Mouse (Mus musculus) liver, embryonic 15.5 days (tissue): Measurements from ENCODE around the gene Wsb1. TPM values are rescaled to one million over a fixed set of nuclear protein-coding genes. Genes with fewer than 3 reads are reported as not detected.

Source experiments
- ATAC-seq: fragments of 200-750 bp; cut with Nextera tagmentation; 2 replicates; pipeline ENCODE4 v1.8.0; 2017; ENCODE audit warnings: moderate number of reproducible peaks, mild to moderate bottlenecking, moderate library complexity; ENCODE audit not compliant: insufficient read depth
- H3K27ac ChIP-seq: fragments of 300-500 bp; sonication (generic); replicated peaks from 2 replicates; pipeline ENCODE4 v1.5.1; 2015; ENCODE audit warnings: mild to moderate bottlenecking, inconsistent platforms
- H3K27me3 ChIP-seq: fragments of 300-500 bp; sonication (generic); 2 replicates; pipeline ENCODE4 v1.6.1; 2015; ENCODE audit warnings: mild to moderate bottlenecking, inconsistent platforms
- H3K36me3 ChIP-seq: fragments of 300-500 bp; sonication (generic); replicated peaks from 2 replicates; pipeline ENCODE4 v1.6.1; 2015; ENCODE audit warnings: moderate library complexity, mild to moderate bottlenecking, inconsistent platforms
- H3K4me1 ChIP-seq: fragments of 300-500 bp; sonication (generic); replicated peaks from 2 replicates; pipeline ENCODE4 v1.6.1; 2015; ENCODE audit warnings: inconsistent platforms
- H3K4me2 ChIP-seq: fragments of 300-500 bp; sonication (generic); 2 replicates; pipeline ENCODE4 v1.6.1; 2015; ENCODE audit warnings: moderate library complexity, mild to moderate bottlenecking, inconsistent platforms
- H3K4me3 ChIP-seq: fragments of 300-500 bp; sonication (generic); replicated peaks from 2 replicates; pipeline ENCODE4 v1.5.1; 2015; ENCODE audit warnings: mild to moderate bottlenecking, inconsistent platforms
- H3K9ac ChIP-seq: fragments of 300-500 bp; sonication (generic); 2 replicates; pipeline ENCODE4 v1.6.1; 2015; ENCODE audit warnings: moderate library complexity, mild to moderate bottlenecking, inconsistent platforms
- H3K9me3 ChIP-seq: fragments of 300-500 bp; sonication (generic); replicated peaks from 2 replicates; pipeline ENCODE4 v1.6.1; 2016; ENCODE audit warnings: inconsistent platforms
- WGBS: fragments of 180-500 bp; shearing (Covaris S2); methylation state at CpG from one replicate; pipeline ENCODE4 v1.1.7; 2015; ENCODE audit warnings: mixed read lengths; ENCODE audit not compliant: insufficient replicate concordance; 5-methylcytosine and 5-hydroxymethylcytosine counted together
- polyA plus RNA-seq: library from polyadenylated mRNA; unstranded; fragments of >200 nt; fragmentation: Nextera tagmentation; extraction: Ambion mirVana; gene quantifications from 2 replicates; pipeline ENCODE4 v1.2.1, GENCODE M21; 2015

Gene Wsb1
- polyA plus RNA-seq, 1 experiment from 2014 or later, result 32.2 TPM

DNA sequence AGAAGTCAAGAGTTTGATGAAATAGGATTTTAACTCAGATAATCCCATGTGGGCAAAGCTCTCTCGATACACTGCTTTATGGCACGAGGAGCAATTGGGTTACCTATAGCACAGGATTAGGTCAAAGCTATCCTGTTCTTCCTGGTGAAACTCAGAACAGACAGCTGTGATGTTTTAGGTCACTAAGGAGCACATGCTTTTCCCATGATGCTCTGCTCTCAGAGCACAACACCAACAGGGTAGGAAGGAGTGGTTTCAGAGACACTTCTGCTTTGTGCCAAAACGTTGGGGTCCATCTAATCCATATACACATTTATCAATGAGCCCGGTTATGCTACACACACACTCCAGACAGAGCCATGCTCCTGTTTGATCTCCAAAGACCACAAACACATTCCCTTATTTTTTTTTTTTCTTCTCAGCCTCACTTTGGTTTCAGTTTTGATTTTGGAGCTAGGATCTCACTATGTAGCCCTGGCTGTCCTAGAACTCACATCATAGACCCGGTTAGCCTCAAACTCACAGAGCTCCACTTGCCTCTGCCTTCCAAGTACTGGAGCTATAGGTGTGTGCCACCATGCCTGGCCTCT, 44.5 kb downstream of the Wsb1 start:
- 0 out of 2 replicates have a peak, but pooled peaks cover 2% of the 10 kb centered on the region for H3K4me1 ChIP-seq
- H3K27ac ChIP-seq, result no peak overlapping the region
- WGBS, result 56% methylated on average over 5 of the region's 5 CpGs
- H3K9me3 ChIP-seq, result no peaks in the 10 kb centered on the region
- no peaks in the 10 kb centered on the region for H3K36me3 ChIP-seq
- no peak overlapping the region for H3K4me3 ChIP-seq
- no peak overlapping the region for H3K9ac ChIP-seq
- H3K4me2 ChIP-seq, result no peak overlapping the region
- H3K27me3 ChIP-seq, result peaks cover 11% of the 10 kb centered on the region; the same call in 1 of the 2 replicates
- ATAC-seq, result no peak

DNA sequence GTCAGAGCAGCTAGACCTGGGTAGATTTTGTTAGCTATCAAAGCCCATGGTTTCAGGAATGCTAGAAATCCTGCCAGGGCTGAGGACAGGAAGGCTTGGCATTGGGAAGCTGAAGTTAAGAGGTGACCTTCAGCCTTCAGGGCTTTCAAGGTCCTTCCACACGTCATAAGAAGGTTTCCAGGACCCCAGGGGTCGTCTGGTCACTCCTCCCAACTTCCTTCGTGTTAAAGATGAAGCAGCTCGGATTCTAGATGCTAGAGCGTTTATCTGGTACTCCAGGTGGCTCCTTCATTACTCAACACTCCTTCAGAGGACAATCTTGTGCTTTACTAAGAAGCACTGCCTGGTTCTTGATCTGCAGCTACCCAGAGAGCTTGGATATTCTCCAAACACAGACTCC, 45.4 kb downstream of the Wsb1 start:
- no peaks in the 10 kb centered on the region for H3K36me3 ChIP-seq
- H3K27me3 ChIP-seq, result peaks cover 11% of the 10 kb centered on the region; the same call in 1 of the 2 replicates
- H3K9ac ChIP-seq, result no peak overlapping the region
- WGBS, result 40% methylated on average over 5 of the region's 5 CpGs
- no peaks in the 10 kb centered on the region for H3K9me3 ChIP-seq
- H3K4me3 ChIP-seq, result no peak overlapping the region
- no peak overlapping the region for H3K27ac ChIP-seq
- 0 out of 2 replicates have a peak, but pooled peaks cover 1% of the 10 kb centered on the region for H3K4me1 ChIP-seq
- no peak for ATAC-seq
- no peak overlapping the region for H3K4me2 ChIP-seq

DNA sequence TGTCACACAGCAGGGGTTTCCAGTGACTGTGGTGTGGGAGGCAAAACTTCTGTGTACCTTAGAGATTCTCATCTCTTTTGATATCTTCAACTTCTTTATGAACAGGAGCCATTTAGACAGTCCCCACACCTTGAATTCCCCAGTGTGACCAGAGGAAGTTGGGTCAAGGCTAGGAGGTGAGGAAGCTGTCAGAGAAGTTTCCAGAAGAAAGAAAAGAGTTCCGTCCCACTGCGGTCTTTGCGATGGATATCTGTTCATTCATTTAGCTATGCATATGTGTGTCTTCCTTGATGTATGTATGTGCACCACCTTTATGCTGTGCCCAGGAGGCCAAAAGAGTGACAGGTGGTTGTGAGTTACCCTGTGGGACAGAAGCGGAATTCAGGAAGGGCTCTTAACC, 46.0 kb downstream of the Wsb1 start:
- ATAC-seq, result no peak
- H3K36me3 ChIP-seq, result no peaks in the 10 kb centered on the region
- H3K27me3 ChIP-seq, result peaks cover 11% of the 10 kb centered on the region; the same call in 1 of the 2 replicates

DNA sequence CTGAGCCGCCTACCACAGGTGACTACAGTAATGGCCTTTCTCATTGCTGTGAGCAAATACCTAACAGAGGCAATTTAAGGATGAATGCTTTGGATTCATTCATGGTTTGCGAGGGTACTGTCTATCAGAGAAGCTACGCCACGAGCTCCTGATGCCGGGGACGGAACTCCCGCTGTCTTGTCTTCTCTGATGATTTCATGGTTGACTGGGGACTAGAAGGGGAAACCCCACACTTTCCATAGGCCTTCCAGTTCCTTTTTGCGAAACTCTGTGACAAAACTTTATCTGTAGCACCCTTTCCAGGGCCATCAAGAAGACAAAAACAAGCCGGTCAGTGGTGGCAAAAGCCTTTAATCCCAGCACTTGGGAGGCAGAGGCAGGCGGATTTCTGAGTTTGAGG, 46.8 kb downstream of the Wsb1 start:
- Histone ChIP-seq H3K4me1 (no peaks in the 10 kb centered on the region), H3K9me3 (no peaks in the 10 kb centered on the region), H3K9ac (no peak overlapping the region), H3K27me3 (peaks cover 11% of the 10 kb centered on the region; the same call in 1 of the 2 replicates), H3K36me3 (no peaks in the 10 kb centered on the region), H3K27ac (no peak overlapping the region), H3K4me2 (no peak overlapping the region), H3K4me3 (no peak overlapping the region)
- WGBS, result 65% methylated on average over 10 of the region's 10 CpGs
- no peak for ATAC-seq

More for the DNA sequence above, 46.0 kb downstream of the Wsb1 start:
- 84% methylated on average over 4 of the region's 4 CpGs for WGBS
- Histone ChIP-seq H3K4me3 (no peak overlapping the region), H3K4me1 (no peaks in the 10 kb centered on the region), H3K27ac (no peak overlapping the region), H3K4me2 (no peak overlapping the region), H3K9me3 (no peaks in the 10 kb centered on the region), H3K9ac (no peak overlapping the region)

DNA sequence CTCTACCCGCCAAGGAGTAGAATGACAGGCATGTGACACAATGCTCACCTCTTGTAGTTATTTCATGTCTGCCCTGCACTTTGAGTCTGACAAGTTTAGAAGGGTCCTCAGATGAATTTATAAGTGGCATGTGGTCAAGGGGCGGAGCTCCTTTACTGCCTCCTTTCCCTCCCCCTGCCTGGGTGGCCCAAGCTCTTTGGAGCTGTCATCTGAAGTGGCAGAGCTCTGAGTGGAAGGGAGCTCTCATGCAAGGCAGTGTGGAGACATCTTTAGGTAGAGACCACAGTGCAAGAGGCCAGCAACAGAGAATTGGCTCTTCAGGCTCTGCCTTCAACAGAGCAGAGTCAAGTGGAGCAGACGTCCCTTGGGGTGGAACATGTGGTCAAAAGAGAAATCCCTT, 50.0 kb downstream of the Wsb1 start:
- ATAC-seq, result no peak
- Histone ChIP-seq H3K27me3 (peaks cover 11% of the 10 kb centered on the region), H3K9ac (no peak overlapping the region), H3K4me2 (no peak overlapping the region), H3K36me3 (no peaks in the 10 kb centered on the region), H3K9me3 (no peaks in the 10 kb centered on the region), H3K4me3 (no peak overlapping the region), H3K4me1 (no peaks in the 10 kb centered on the region), H3K27ac (no peak overlapping the region)
- WGBS, result 49% methylated on average over 3 of the region's 3 CpGs

DNA sequence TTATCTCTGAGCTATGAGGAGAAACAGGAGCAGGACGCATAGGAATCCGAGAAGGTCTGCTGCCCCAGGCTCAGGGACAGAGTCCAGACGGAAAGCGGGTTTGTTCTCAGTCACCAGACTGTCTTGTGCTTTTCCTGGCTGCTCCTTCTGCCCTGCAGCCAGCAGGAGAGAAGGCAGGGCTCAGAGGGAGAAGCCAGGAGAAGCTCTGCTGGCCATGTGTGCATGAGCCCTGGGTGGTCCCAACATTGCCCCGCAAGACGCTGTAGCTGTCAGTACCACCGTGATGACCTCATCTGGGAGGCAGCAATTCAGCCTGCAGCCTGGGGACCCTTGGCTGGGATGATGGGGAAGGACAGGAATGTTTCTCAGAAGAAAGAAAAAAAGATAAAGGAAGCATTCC, 54.0 kb downstream of the Wsb1 start:
- H3K9ac ChIP-seq, result no peak overlapping the region
- no peak overlapping the region for H3K4me2 ChIP-seq

DNA sequence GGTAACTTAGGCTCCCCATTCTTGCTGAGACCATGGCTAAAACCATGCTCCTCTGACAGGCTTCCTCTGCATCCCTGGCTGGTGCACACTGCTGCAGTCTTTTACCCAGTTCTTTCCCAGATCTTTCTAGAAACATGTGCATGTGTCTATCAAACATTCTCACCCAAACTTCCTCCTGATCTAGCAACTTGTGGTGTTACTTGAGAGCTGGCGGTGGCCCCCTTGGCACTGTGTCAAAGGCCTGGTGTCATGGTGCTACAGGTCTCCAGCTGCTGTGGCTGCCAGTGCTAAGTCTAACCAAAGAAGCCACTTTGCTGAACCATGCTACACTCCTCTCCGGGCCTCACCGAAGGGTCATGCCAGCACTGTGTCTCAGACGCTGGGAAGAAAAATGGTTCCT, 55.9 kb downstream of the Wsb1 start:
- H3K4me2 ChIP-seq, result no peak overlapping the region
- H3K4me1 ChIP-seq, result no peaks in the 10 kb centered on the region
- no peaks in the 10 kb centered on the region for H3K9me3 ChIP-seq
- 69% methylated on average over 4 of the region's 4 CpGs for WGBS
- H3K27ac ChIP-seq, result no peak overlapping the region
- no peaks in the 10 kb centered on the region for H3K36me3 ChIP-seq
- H3K9ac ChIP-seq, result no peak overlapping the region
- H3K4me3 ChIP-seq, result no peak overlapping the region
- H3K27me3 ChIP-seq, result no peaks in the 10 kb centered on the region; the same call in 1 of the 2 replicates
- no peak for ATAC-seq

More for the DNA sequence above, 54.0 kb downstream of the Wsb1 start:
- H3K4me3 ChIP-seq, result no peak overlapping the region
- H3K36me3 ChIP-seq, result no peaks in the 10 kb centered on the region
- no peaks in the 10 kb centered on the region for H3K9me3 ChIP-seq
- WGBS, result 61% methylated on average over 7 of the region's 7 CpGs
- no peaks in the 10 kb centered on the region; the same call in 1 of the 2 replicates for H3K27me3 ChIP-seq
- H3K4me1 ChIP-seq, result no peaks in the 10 kb centered on the region
- ATAC-seq, result no peak
- no peak overlapping the region for H3K27ac ChIP-seq

DNA sequence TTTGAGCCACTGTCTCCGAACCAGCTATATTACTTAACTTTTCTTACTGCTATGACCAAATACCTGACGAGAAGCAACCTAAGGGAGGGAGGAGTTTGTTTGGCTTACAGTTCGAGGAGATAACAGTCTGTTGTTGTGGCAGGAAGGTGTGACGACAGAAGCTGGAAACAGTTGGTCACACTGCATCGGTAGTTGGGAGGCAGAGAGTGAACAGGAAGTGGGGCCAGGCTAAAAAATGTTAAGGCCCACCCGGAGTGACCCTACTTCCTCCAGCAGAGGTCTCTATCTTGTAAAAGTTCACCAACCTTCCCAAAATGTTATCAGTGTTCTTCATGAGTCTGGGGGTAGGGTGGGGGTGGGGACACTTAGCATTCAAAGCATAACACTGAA, 56.6 kb downstream of the Wsb1 start:
- WGBS, result 31% methylated on average over 6 of the region's 6 CpGs
- no peaks in the 10 kb centered on the region for H3K36me3 ChIP-seq
- no peak overlapping the region for H3K9ac ChIP-seq
- H3K27me3 ChIP-seq, result no peaks in the 10 kb centered on the region; the same call in 1 of the 2 replicates
- no peak overlapping the region for H3K4me2 ChIP-seq
- no peaks in the 10 kb centered on the region for H3K4me1 ChIP-seq
- no peak for ATAC-seq
- H3K27ac ChIP-seq, result no peak overlapping the region
- H3K4me3 ChIP-seq, result no peak overlapping the region
- no peaks in the 10 kb centered on the region for H3K9me3 ChIP-seq

DNA sequence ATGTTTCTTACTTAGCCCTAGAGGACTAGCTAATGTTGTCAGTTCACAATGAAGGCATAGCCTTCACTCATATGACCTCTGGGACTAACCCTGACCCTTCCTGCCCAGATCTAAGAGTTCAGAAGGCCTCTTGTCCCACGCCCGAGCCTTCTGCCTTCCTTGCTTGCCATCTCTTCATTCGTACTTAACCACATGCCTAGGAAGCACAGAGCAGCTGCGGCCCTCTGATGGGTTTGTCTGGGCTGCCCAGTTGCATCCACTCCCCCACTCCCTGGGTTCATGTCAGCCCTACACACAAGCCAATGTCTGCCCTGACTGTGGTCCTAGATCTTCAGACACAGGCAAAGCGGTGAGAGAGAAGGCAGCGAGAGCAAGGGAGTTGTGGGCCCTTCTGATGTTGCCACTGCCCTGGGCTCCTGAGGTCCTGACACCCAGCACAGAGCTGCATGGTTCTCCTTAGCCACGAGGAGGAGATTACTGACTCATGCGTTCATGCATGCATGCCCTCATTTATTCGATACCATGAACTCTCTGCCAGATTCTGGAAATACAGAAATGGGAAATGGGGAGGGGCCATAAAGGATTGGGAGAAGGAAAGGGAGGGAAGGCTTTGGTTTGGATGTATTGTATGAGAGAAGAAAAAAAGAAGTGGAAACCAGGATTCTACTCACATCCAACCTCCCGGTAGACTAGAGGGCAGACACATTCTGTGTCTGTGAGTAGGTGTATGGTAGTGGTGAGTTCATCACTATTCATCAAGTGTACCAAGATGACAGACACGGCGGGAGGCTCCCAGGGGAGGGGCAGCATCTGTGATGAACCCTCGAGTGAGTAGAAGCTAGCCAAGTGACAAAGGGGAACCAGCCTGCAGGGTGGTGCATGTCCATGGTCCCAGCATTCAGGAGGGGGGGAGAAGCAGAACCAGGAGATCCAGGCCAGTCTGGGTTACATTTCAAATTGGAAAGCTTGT, 57.3 kb downstream of the Wsb1 start:
- H3K9ac ChIP-seq, result no peak overlapping the region
- no peaks in the 10 kb centered on the region for H3K36me3 ChIP-seq
- no peak overlapping the region for H3K27ac ChIP-seq
- H3K4me1 ChIP-seq, result no peaks in the 10 kb centered on the region
- 55% methylated on average over 13 of the region's 13 CpGs for WGBS
- no peaks in the 10 kb centered on the region for H3K9me3 ChIP-seq
- ATAC-seq, result no peak
- H3K27me3 ChIP-seq, result no peaks in the 10 kb centered on the region; the same call in 1 of the 2 replicates
- no peak overlapping the region for H3K4me3 ChIP-seq
- no peak overlapping the region for H3K4me2 ChIP-seq

DNA sequence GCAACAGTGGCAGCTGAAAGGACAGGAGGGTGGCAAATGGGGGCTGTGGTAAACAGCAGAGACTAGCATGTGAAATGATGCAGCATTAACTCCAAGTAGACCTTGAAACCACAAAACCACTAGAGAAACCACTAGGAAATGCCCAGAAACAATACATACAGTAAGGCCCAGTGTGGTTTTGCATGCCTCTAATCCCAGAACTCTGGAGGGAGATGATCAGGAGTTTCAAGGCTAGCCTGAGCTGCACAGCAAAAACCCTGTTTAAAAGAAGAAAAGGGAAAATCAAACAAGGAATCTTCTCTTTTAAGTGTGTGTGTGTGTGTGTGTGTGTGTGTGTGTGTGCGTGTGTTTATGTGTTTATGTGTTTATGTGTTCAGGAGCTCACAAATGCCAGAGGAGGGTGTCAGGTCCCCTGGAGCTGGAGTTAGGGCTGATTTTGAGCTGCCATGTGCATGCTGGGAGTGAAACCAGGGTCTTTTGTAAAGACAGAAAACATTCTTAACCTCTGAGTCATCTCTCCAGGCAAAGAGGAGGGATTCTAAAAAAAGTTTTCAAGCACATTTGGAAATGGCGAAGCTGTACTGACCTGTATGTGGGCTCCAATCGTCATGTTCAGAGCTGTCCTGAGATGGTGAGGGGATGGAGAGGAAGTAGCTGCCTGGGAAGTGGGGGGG, 58.1 kb downstream of the Wsb1 start:
- no peaks in the 10 kb centered on the region; the same call in 1 of the 2 replicates for H3K27me3 ChIP-seq
- WGBS, result 44% methylated on average over 3 of the region's 3 CpGs
- no peaks in the 10 kb centered on the region for H3K4me1 ChIP-seq
- no peak overlapping the region for H3K4me3 ChIP-seq
- H3K36me3 ChIP-seq, result no peaks in the 10 kb centered on the region
- H3K27ac ChIP-seq, result no peak overlapping the region
- no peaks in the 10 kb centered on the region for H3K9me3 ChIP-seq
- no peak overlapping the region for H3K9ac ChIP-seq
- H3K4me2 ChIP-seq, result no peak overlapping the region
- no peak for ATAC-seq

DNA sequence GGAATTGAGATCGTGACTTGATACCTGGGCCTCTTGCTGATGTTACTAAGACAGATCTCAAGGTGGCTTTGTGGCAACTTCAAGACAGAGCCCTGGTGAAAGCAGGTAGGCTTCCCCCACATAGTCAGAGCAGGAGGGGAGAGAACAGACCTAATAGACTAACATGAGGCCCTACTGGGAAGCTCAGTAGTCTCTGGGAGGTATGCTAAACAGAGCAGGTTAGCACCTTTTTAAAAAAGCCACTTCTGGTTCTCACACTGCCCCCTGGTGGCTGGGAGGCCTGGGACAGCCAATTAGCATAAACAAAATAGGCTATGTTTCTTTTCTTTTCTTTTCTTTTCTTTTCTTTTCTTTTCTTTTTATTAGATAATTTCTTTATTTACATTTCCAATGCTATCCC, 62.3 kb downstream of the Wsb1 start:
- Histone ChIP-seq H3K36me3 (no peaks in the 10 kb centered on the region), H3K9ac (no peak overlapping the region), H3K4me1 (no peaks in the 10 kb centered on the region), H3K27ac (no peak overlapping the region), H3K4me3 (no peak overlapping the region), H3K27me3 (no peaks in the 10 kb centered on the region), H3K4me2 (no peak overlapping the region), H3K9me3 (no peaks in the 10 kb centered on the region)
- no peak for ATAC-seq
- 72% methylated on average over 1 of the region's 1 CpGs for WGBS
